Mouse (Mus musculus) liver, embryonic 15.5 days (tissue): Measurements from ENCODE around the gene Fgr. TPM values are rescaled to one million over a fixed set of nuclear protein-coding genes. Genes with fewer than 3 reads are reported as not detected.

Experiments used
- ATAC-seq: fragments of 200-750 bp; cut with Nextera tagmentation; 2 replicates; pipeline ENCODE4 v1.8.0; 2017; ENCODE audit warnings: moderate number of reproducible peaks, mild to moderate bottlenecking, moderate library complexity; ENCODE audit not compliant: insufficient read depth
- H3K27ac ChIP-seq: fragments of 300-500 bp; sonication (generic); replicated peaks from 2 replicates; pipeline ENCODE4 v1.5.1; 2015; ENCODE audit warnings: mild to moderate bottlenecking, inconsistent platforms
- H3K27me3 ChIP-seq: fragments of 300-500 bp; sonication (generic); 2 replicates; pipeline ENCODE4 v1.6.1; 2015; ENCODE audit warnings: mild to moderate bottlenecking, inconsistent platforms
- H3K36me3 ChIP-seq: fragments of 300-500 bp; sonication (generic); replicated peaks from 2 replicates; pipeline ENCODE4 v1.6.1; 2015; ENCODE audit warnings: moderate library complexity, mild to moderate bottlenecking, inconsistent platforms
- H3K4me1 ChIP-seq: fragments of 300-500 bp; sonication (generic); replicated peaks from 2 replicates; pipeline ENCODE4 v1.6.1; 2015; ENCODE audit warnings: inconsistent platforms
- H3K4me2 ChIP-seq: fragments of 300-500 bp; sonication (generic); 2 replicates; pipeline ENCODE4 v1.6.1; 2015; ENCODE audit warnings: moderate library complexity, mild to moderate bottlenecking, inconsistent platforms
- H3K4me3 ChIP-seq: fragments of 300-500 bp; sonication (generic); replicated peaks from 2 replicates; pipeline ENCODE4 v1.5.1; 2015; ENCODE audit warnings: mild to moderate bottlenecking, inconsistent platforms
- H3K9ac ChIP-seq: fragments of 300-500 bp; sonication (generic); 2 replicates; pipeline ENCODE4 v1.6.1; 2015; ENCODE audit warnings: moderate library complexity, mild to moderate bottlenecking, inconsistent platforms
- H3K9me3 ChIP-seq: fragments of 300-500 bp; sonication (generic); replicated peaks from 2 replicates; pipeline ENCODE4 v1.6.1; 2016; ENCODE audit warnings: inconsistent platforms
- WGBS: fragments of 180-500 bp; shearing (Covaris S2); methylation state at CpG from one replicate; pipeline ENCODE4 v1.1.7; 2015; ENCODE audit warnings: mixed read lengths; ENCODE audit not compliant: insufficient replicate concordance; 5-methylcytosine and 5-hydroxymethylcytosine counted together
- polyA plus RNA-seq: library from polyadenylated mRNA; unstranded; fragments of >200 nt; fragmentation: Nextera tagmentation; extraction: Ambion mirVana; gene quantifications from 2 replicates; pipeline ENCODE4 v1.2.1, GENCODE M21; 2015

The Fgr gene
- polyA plus RNA-seq, 1 experiment from 2014 or later: 2.8 TPM

DNA sequence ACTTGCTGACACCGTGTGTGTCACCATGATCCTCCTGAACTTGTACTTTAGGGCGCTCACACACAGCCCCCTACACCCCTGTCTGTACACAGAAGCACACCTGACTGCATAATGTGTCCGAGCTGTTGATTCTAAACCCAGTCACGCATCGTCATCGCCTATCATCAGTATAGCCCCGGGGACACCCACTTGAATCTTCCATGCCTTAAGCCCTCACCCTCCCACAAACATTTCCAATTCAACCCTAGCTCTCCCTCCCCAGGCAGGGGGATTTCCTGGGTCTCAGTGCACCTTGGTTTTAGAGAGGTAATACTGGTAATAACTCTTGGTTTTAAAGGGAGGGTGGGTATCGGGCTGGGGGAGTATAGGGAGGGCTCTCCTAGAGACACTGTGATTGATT, 709 bp upstream of the Fgr start:
- Histone ChIP-seq H3K27me3 (peaks cover 70% of the 10 kb centered on the region), H3K36me3 (no peaks in the 10 kb centered on the region), H3K4me1 (peaks cover 37% of the 10 kb centered on the region), H3K27ac (no peak overlapping the region), H3K9ac (no peak overlapping the region), H3K4me3 (no peak overlapping the region), H3K4me2 (no peak overlapping the region), H3K9me3 (no peaks in the 10 kb centered on the region)
- ATAC-seq: no peak
- 48% methylated on average over 8 of the region's 8 CpGs for WGBS

DNA sequence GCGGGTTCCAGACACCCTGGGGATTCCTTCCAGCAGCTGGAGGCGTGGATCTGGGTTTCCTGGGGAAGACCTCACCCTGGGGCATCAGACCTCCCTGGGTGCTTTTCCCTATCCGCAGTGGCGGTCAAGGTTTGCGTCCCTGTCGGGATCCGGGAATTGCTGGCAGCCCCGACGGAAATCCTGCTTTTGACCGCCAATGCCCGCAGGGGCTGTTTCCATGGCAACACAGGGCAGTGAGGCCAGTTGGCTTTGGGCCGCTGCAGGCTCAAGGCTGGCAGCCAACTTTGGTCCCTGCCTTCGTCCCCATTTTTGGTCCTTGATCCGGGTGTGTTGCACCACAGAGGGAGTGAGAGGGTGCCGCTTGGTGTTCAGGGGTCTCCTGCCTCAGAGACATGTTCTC, 1.0 kb downstream of the Fgr start:
- peak overlapping the region; percentile 58 for H3K4me2 ChIP-seq
- H3K36me3 ChIP-seq: no peaks in the 10 kb centered on the region
- no peak for ATAC-seq
- no peaks in the 10 kb centered on the region for H3K9me3 ChIP-seq
- H3K27ac ChIP-seq: no peak overlapping the region
- no peak overlapping the region for H3K9ac ChIP-seq
- whole genome bisulfite sequencing: 3% methylated on average over 15 of the region's 15 CpGs
- H3K4me1 ChIP-seq: peaks cover 35% of the 10 kb centered on the region
- peak overlapping the region; percentile 40 for H3K4me3 ChIP-seq
- H3K27me3 ChIP-seq: peaks cover 75% of the 10 kb centered on the region

GRCm38 (mm10) chr4:132975791-132976190, 1.9 kb downstream of the Fgr start:
- peak overlapping the region; percentile 40 for H3K4me3 ChIP-seq
- H3K27ac ChIP-seq: no peak overlapping the region
- no peak for ATAC-seq
- WGBS: 35% methylated on average over 3 of the region's 3 CpGs
- H3K27me3 ChIP-seq: peaks cover 80% of the 10 kb centered on the region
- no peaks in the 10 kb centered on the region for H3K9me3 ChIP-seq
- H3K4me2 ChIP-seq: peak overlapping the region; percentile 14
- no peak overlapping the region for H3K9ac ChIP-seq
- H3K36me3 ChIP-seq: no peaks in the 10 kb centered on the region
- peaks cover 35% of the 10 kb centered on the region for H3K4me1 ChIP-seq

GRCm38 (mm10) chr4:132976729-132977128, 2.8 kb downstream of the Fgr start:
- no peak for ATAC-seq
- no peak overlapping the region for H3K9ac ChIP-seq
- H3K27ac ChIP-seq: peak overlapping the region; percentile 38; the same call in 1 of the 2 replicates
- peaks cover 79% of the 10 kb centered on the region for H3K27me3 ChIP-seq
- no peaks in the 10 kb centered on the region for H3K9me3 ChIP-seq
- WGBS: 16% methylated on average over 6 of the region's 6 CpGs
- H3K4me3 ChIP-seq: no peak overlapping the region
- H3K4me1 ChIP-seq: peaks cover 35% of the 10 kb centered on the region
- no peaks in the 10 kb centered on the region for H3K36me3 ChIP-seq
- H3K4me2 ChIP-seq: 0 out of 2 replicates have a peak overlapping the region, but pooled peaks have one; percentile 14

DNA sequence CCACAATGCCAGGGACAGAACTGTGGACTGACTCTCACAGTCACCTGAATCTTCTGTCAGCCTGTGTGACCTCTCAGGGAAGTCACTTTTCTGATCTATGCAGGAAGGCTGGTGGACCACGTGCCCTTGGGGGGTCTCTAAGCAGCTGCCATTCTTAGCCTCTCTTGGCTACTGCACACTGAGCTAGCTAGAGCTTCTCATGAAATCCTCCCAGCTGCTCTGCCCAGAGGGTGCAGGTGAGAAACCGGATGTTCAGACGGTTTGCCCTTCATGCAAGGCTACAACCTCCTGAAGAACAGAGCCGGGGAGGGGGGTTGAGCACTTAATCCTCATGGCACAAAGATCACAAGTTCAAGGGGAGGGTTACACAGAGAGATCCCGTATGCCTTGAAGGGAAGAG, 3.7 kb downstream of the Fgr start:
- Histone ChIP-seq H3K4me2 (no peak overlapping the region), H3K9ac (no peak overlapping the region), H3K4me3 (no peak overlapping the region), H3K9me3 (no peaks in the 10 kb centered on the region), H3K36me3 (no peaks in the 10 kb centered on the region), H3K27me3 (peaks cover 70% of the 10 kb centered on the region), H3K27ac (no peak overlapping the region), H3K4me1 (peaks cover 42% of the 10 kb centered on the region)
- ATAC-seq: no peak
- 31% methylated on average over 5 of the region's 5 CpGs for WGBS

- Histone ChIP-seq H3K4me1 (peaks cover 38% of the 10 kb centered on the region), H3K36me3 (no peaks in the 10 kb centered on the region), H3K9me3 (no peaks in the 10 kb centered on the region), H3K4me3 (no peak overlapping the region), H3K9ac (no peak overlapping the region), H3K27ac (no peak overlapping the region), H3K4me2 (no peak overlapping the region), H3K27me3 (peaks cover 54% of the 10 kb centered on the region)
- WGBS: 54% methylated on average over 2 of the region's 2 CpGs
- no peak for ATAC-seq
Measured at GRCm38 (mm10) chr4:132979186-132979585, 5.3 kb downstream of the Fgr start.

DNA sequence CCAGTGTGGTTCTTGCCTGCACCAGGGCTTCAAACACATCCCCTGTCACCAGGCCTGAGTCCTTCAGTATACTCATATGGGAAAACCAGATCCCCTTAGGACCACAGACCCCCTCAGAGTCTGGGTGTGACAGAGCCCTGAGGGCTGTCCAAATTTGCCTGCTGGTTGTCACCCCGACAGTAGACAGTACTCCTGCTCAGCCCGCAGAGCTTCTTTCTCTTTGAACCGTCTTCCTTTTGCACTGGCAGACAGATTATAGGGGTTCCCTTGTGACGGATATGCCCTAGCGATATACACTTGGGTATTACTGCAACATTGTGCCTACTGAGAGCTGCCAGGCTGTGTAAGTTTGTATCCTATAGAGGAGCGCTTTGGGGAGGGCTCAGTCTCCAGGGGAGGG, 7.7 kb downstream of the Fgr start:
- H3K4me3 ChIP-seq: no peak overlapping the region
- no peaks in the 10 kb centered on the region for H3K9me3 ChIP-seq
- no peak overlapping the region for H3K9ac ChIP-seq
- H3K27ac ChIP-seq: no peak overlapping the region; the same call in 1 of the 2 replicates
- peaks cover 30% of the 10 kb centered on the region for H3K27me3 ChIP-seq
- no peak for ATAC-seq
- H3K4me1 ChIP-seq: peaks cover 24% of the 10 kb centered on the region
- 52% methylated on average over 6 of the region's 6 CpGs for WGBS
- no peaks in the 10 kb centered on the region for H3K36me3 ChIP-seq
- H3K4me2 ChIP-seq: no peak overlapping the region

GRCm38 (mm10) chr4:132982999-132983398, 9.1 kb downstream of the Fgr start:
- ATAC-seq: peak; percentile 44
- Histone ChIP-seq H3K36me3 (no peaks in the 10 kb centered on the region), H3K9me3 (no peaks in the 10 kb centered on the region), H3K27me3 (peaks cover 16% of the 10 kb centered on the region), H3K4me1 (peaks cover 17% of the 10 kb centered on the region; the same call in 1 of the 2 replicates), H3K4me3 (no peak overlapping the region), H3K4me2 (no peak overlapping the region), H3K9ac (no peak overlapping the region), H3K27ac (peak overlapping the region; percentile 68)
- 20% methylated on average over 6 of the region's 6 CpGs for WGBS

DNA sequence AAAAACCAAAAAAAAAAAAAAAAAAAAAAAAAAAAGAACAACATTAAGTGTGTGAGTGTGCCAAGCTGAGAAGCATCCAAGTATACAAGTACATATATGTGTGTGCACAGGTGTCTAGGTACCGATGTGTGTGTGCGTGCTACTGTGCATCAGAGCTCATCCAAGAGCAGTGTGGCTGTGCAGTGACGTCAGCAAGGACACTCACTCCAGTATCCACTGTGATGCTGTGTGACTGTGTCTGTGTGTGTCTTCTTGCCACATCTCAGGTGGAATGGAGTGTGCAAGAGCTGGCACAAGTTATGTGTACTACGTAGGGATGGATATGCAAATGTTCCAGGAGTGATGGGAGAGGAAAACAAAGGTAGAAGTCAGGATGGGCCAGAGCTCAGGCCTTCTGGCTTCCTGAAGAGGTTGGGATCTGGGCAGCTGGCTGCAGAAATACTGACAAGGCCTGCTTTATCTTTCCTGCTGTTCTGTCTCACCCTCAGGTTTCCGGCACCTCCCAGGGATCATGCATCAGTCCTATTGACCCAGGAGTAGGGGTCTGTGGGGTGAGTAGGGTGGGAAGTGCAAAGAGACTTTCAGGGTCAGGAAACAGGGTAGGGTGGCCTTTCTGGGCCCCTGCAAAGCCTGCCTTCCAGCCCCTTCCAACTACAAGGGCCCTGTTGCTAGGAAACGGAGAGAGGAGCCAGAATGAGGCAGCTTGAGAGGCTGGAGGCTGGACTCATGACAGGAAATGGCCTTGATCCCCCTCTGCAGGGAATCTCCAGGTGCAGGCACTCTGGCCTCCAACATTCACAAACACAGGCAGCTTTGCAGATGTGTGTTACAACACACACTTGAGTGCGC, 10.0 kb downstream of the Fgr start:
- H3K4me3 ChIP-seq: no peak overlapping the region
- WGBS: 59% methylated on average over 7 of the region's 7 CpGs
- ATAC-seq: no peak
- H3K9me3 ChIP-seq: no peaks in the 10 kb centered on the region
- H3K27me3 ChIP-seq: peaks cover 10% of the 10 kb centered on the region; the same call in 1 of the 2 replicates
- no peaks in the 10 kb centered on the region for H3K36me3 ChIP-seq
- no peak overlapping the region for H3K4me2 ChIP-seq
- no peak overlapping the region for H3K9ac ChIP-seq
- H3K27ac ChIP-seq: no peak overlapping the region
- H3K4me1 ChIP-seq: peaks cover 17% of the 10 kb centered on the region; the same call in 1 of the 2 replicates

- Histone ChIP-seq H3K4me3 (no peak overlapping the region), H3K9ac (no peak overlapping the region), H3K27me3 (no peaks in the 10 kb centered on the region), H3K4me2 (no peak overlapping the region), H3K36me3 (no peaks in the 10 kb centered on the region), H3K4me1 (peaks cover 5% of the 10 kb centered on the region; the same call in 1 of the 2 replicates), H3K27ac (no peak overlapping the region), H3K9me3 (no peaks in the 10 kb centered on the region)
- 58% methylated on average over 6 of the region's 6 CpGs for WGBS
- ATAC-seq: no peak
Measured at GRCm38 (mm10) chr4:132988581-132989355, 14.9 kb downstream of the Fgr start.

- 44% methylated on average over 4 of the region's 4 CpGs for WGBS
- Histone ChIP-seq H3K27me3 (no peaks in the 10 kb centered on the region; the same call in 1 of the 2 replicates), H3K4me3 (no peak overlapping the region), H3K9ac (no peak overlapping the region), H3K27ac (no peak overlapping the region), H3K4me2 (no peak overlapping the region), H3K4me1 (no peaks in the 10 kb centered on the region), H3K9me3 (no peaks in the 10 kb centered on the region), H3K36me3 (no peaks in the 10 kb centered on the region)
- ATAC-seq: no peak
Measured at GRCm38 (mm10) chr4:132993553-132993952, 19.7 kb downstream of the Fgr start.
